Mouse (Mus musculus) ES-Bruce4 (cell line): ENCODE data around the gene Snta1.

ENCODE experiments used
- CTCF ChIP-seq: IDR thresholded peaks from one replicate; pipeline ENCODE4 v1.8.1; 2011; ENCODE audit warnings: low read depth, low read length
- EP300 ChIP-seq: IDR thresholded peaks from 2 replicates; pipeline ENCODE4 v1.6.1; 2011; ENCODE audit warnings: low read depth, low read length; ENCODE audit not compliant: insufficient read depth

DNA sequence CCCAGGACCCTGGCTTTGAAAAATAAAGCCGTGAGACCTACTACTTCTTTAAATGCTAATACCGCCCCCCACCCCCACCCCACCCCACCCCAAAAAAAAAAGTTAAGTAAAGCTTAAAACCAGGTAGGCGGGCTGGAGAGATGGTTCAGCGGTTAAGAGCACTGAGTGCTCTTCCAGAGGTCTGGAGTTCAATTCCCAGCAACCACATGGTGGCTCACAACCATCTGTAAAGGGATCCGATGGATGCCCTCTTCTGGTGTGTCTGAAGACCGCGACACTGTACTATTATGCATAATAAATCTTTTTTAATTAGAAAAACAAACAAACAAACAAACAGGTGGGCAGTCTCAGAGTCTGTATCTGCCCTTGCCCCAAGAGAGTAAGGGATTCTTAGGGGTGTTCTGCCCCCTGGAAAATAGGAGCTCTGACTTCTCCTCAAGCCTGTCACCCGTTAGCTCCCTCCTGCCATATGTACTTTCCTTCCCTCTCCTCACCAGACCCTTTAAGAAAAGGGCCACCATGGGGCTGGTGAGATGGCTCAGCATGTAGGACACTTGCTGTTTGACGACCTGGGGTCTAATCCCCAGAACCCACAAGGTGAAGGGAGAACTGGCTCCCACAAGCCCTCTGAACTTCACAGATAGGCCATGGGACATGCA is 34.9 kb downstream of the Snta1 start, which contains the start of gene Cdk5rap1:
- TF ChIP-seq CTCF = no peak
- no peak for TF ChIP-seq EP300
